Mouse (Mus musculus) kidney, adult 2 months (tissue): ENCODE results near the gene Kctd15. TPM values are rescaled to one million over a fixed set of nuclear protein-coding genes. Genes with fewer than 3 reads are reported as not detected.

Experiments used
- DNase-seq: peaks from one replicate; pipeline ENCODE4 v3.0.0; 2021
- H3K27ac ChIP-seq: fragments of 200-500 bp; 2 replicates; pipeline ENCODE4 v1.5.1; 2012; ENCODE audit warnings: low read depth, low read length, control low read depth, inconsistent platforms; ENCODE audit not compliant: insufficient read depth
- H3K27me3 ChIP-seq: fragments of 200-500 bp; replicated peaks from 2 replicates; pipeline ENCODE4 v1.6.1; 2012; ENCODE audit warnings: mild to moderate bottlenecking, moderate library complexity, low read length, inconsistent platforms; ENCODE audit not compliant: control insufficient read depth, insufficient read depth
- H3K36me3 ChIP-seq: fragments of 200-500 bp; 2 replicates; pipeline ENCODE4 v1.6.1; 2012; ENCODE audit warnings: mild to moderate bottlenecking, moderate library complexity, low read length, inconsistent platforms; ENCODE audit not compliant: control insufficient read depth, insufficient read depth
- H3K4me1 ChIP-seq: fragments of 200-500 bp; 2 replicates; pipeline ENCODE4 v1.6.1; 2011; ENCODE audit warnings: low read length; ENCODE audit not compliant: control insufficient read depth, insufficient read depth
- H3K4me3 ChIP-seq: fragments of 200-500 bp; 2 replicates; pipeline ENCODE4 v1.5.1; 2011; ENCODE audit warnings: mild to moderate bottlenecking, low read depth, low read length, control low read depth; ENCODE audit not compliant: insufficient read depth
- CTCF ChIP-seq: fragments of 200-500 bp; conservative IDR thresholded peaks from 2 replicates; pipeline ENCODE4 v1.5.1; 2011; ENCODE audit warnings: low read depth, mild to moderate bottlenecking, control low read depth, low read length, moderate library complexity, mixed read lengths; ENCODE audit not compliant: insufficient read depth, insufficient read length
- POLR2A ChIP-seq: fragments of 200-500 bp; IDR thresholded peaks from one replicate; pipeline ENCODE4 v1.6.1; 2011; ENCODE audit warnings: low read depth, low read length, control low read depth
- WGBS: fragments of 180-500 bp; shearing (Covaris S2); methylation state at CpG from one replicate; pipeline ENCODE4 v1.1.7; 2018; 5-methylcytosine and 5-hydroxymethylcytosine counted together
- polyA plus RNA-seq: library from polyadenylated mRNA; depleted of rRNA; stranded (reverse); fragments of >200 nt; gene quantifications from 2 replicates; pipeline ENCODE4 v1.2.3, GENCODE M21; 2012

The Kctd15 gene
- polyA plus RNA-seq, 1 experiment, result 18.3 TPM

DNA sequence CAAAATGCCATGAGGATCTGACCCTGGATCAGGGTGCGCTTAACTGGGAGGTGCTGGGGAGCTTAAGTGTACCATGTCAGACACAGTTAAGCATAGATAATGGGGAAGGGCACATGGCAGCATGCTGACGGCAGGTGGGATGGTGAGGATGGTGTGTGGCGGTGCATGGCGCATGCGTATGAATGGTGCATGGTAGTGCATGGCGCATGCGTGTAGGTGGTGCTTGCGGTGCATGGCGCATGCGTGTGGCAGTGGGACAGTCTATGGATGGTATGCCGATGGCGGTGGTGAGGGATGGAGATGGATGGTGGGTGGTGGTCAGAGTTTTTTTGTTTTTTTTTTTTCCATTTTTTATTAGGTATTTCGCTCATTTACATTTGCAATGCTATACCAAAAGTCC lies 37.4 kb upstream of the Kctd15 start:
- WGBS, result 98% methylated on average over 13 of the region's 13 CpGs

DNA sequence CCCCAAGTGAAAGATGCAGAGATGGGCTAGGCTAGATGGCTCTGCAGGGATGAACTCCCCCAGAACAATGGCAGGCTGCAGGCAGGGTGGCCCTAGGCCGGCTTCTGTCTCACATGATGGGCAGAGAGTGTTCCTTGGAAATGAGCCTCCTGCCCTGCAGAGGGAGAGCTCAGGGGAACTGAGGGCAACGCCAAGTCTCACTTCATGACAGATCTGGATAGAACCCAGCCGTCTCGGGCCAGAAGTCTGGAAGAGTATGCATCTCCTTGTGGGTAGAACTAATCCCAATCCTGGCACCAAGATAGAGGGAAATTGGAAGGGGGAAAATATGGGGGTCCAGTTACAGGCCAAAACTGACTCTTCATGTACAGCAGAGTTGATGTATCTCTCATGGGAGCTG lies 36.5 kb upstream of the Kctd15 start:
- Histone ChIP-seq H3K27me3 (no peaks in the 10 kb centered on the region), H3K4me3 (no peak overlapping the region), H3K36me3 (no peaks in the 10 kb centered on the region), H3K27ac (no peak overlapping the region), H3K4me1 (no peaks in the 10 kb centered on the region)
- no peak for DNase-seq
- TF ChIP-seq POLR2A (no peak), CTCF (no peak)
- WGBS, result 83% methylated on average over 4 of the region's 4 CpGs

More for the DNA sequence above, 37.4 kb upstream of the Kctd15 start:
- Histone ChIP-seq H3K27ac (no peak overlapping the region), H3K4me3 (no peak overlapping the region), H3K36me3 (no peaks in the 10 kb centered on the region), H3K27me3 (no peaks in the 10 kb centered on the region), H3K4me1 (no peaks in the 10 kb centered on the region)
- no peak for DNase-seq
- TF ChIP-seq POLR2A, result no peak
- no peak for TF ChIP-seq CTCF

DNA sequence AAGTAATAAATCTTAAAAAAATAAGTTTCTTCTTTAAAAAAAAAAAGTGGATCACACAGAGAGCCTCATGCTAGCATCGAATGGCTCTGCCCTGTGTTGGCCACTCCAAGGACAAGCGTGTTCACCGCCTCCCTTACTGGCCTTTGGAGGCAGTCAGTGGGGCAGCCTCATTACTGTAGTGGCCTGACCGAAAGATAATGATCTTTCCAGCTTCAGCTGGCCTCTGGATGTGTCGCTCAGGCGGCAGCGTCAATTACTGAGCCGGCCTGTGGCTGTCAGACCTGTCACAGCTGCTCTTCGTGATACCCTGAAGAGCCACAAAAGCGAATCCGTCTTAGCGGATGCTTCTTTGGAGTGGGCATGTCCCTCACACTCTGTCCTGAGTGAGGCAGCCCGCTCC lies 33.6 kb upstream of the Kctd15 start:
- Histone ChIP-seq H3K27me3 (no peaks in the 10 kb centered on the region; the same call in 1 of the 2 replicates), H3K4me3 (no peak overlapping the region), H3K4me1 (no peaks in the 10 kb centered on the region), H3K36me3 (no peaks in the 10 kb centered on the region), H3K27ac (no peak overlapping the region)
- TF ChIP-seq CTCF (no peak), POLR2A (no peak)
- no peak for DNase-seq
- 71% methylated on average over 13 of the region's 13 CpGs for WGBS

DNA sequence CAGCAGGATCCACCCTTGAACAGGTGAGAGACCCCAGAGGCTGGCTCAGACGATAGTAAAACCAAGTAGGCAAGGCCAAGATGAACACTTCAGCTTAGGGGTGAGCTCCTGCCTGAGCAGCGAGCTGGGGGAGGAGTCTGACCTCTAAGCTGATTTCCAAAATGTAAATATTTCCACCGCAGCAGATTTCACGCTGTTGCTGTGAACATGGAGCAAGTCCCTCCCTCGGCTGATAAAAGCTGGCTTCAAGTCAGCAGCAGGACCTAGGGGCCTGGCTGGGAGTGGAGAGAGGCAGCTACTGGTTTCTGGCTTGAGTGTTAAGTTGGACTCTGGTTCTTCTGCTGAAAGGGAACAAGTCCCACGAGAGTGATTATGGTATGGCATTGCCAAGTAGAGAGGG lies 32.5 kb upstream of the Kctd15 start:
- Histone ChIP-seq H3K4me1 (no peaks in the 10 kb centered on the region), H3K27me3 (no peaks in the 10 kb centered on the region; the same call in 1 of the 2 replicates), H3K4me3 (no peak overlapping the region), H3K36me3 (no peaks in the 10 kb centered on the region), H3K27ac (no peak overlapping the region)
- DNase-seq, result no peak
- 36% methylated on average over 6 of the region's 6 CpGs for WGBS
- TF ChIP-seq CTCF, result no peak

DNA sequence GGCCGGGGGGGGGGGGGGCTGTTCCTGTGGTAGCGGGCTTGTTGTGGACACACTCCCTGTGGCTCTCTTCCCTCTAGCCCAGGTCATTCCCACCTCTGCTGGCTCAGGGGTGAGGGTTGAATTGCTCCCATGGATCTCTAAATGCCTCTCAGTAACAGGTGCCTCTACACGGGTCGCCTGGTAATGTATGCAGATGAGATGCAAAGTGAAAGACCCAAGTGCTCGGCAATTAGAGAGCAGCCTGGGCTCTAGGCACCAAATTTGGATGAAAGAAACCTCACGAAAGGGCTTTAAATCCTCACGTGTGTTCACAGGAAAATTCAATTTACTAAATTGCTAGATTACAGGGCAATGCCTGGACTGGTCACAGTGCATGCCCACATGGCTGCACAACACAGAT lies 29.3 kb upstream of the Kctd15 start:
- no peak for DNase-seq
- H3K27me3 ChIP-seq, result no peaks in the 10 kb centered on the region; the same call in 1 of the 2 replicates
- H3K27ac ChIP-seq, result no peak overlapping the region
- no peaks in the 10 kb centered on the region for H3K4me1 ChIP-seq
- H3K36me3 ChIP-seq, result no peaks in the 10 kb centered on the region
- TF ChIP-seq CTCF (no peak), POLR2A (no peak)
- 52% methylated on average over 7 of the region's 7 CpGs for WGBS
- H3K4me3 ChIP-seq, result no peak overlapping the region

DNA sequence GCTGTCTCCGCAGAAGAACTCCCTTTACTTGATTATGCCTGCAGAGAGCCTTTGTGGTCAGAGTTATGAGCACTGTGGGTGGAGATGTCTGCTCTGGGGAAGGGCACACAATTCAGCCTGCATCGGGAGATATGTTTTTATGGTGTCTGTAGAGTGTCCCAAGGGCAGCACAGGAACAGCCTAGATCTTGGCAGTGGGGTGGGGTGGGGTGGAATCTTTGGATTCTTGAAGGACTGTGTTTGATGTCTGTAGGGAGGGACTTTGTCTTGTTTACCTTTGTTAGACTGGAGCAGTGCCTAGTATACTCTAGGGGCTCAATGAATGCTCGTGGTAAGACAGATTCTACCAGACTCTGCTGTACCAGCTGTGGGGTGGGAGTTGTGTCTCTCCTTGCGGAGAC lies 28.6 kb upstream of the Kctd15 start:
- TF ChIP-seq POLR2A (no peak), CTCF (no peak)
- Histone ChIP-seq H3K27me3 (no peaks in the 10 kb centered on the region; the same call in 1 of the 2 replicates), H3K27ac (no peak overlapping the region), H3K4me1 (no peaks in the 10 kb centered on the region), H3K4me3 (no peak overlapping the region), H3K36me3 (no peaks in the 10 kb centered on the region)
- no peak for DNase-seq
- 68% methylated on average over 4 of the region's 4 CpGs for WGBS

DNA sequence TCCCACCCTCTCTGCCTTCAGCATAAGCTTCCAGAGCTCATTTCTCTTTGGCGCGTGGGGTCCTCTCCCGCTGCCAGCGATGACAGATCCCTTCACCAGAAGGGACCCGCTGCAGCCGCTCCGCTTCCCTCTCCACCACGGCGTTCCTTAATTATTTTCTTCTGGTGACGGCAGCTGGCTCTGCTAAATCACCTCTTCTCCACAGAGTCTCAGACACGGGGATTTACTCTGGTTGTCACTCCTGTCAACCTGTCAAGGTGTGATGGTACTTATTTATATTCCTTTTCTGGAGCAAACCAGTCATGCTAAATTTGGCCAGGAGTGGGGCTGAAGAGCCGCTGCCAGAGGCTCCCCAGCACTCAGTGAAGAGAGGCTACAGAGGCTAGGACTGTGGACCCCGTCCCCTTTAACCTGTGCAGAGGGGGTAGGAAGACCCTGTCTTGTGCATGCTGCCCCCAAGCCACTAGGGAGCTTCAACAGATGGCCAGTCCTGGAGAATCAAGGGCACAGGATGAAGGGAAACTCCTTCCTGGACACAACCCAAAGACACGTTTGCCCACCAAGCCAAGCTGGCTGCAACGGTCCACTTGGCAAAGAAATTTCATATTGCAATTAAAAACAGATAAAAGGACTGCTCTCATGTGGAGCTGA lies 24.4 kb upstream of the Kctd15 start:
- Histone ChIP-seq H3K4me3 (no peak overlapping the region), H3K36me3 (no peaks in the 10 kb centered on the region), H3K27ac (no peak overlapping the region), H3K27me3 (no peaks in the 10 kb centered on the region; the same call in 1 of the 2 replicates), H3K4me1 (no peaks in the 10 kb centered on the region)
- WGBS, result 59% methylated on average over 15 of the region's 15 CpGs
- no peak for DNase-seq
- TF ChIP-seq POLR2A (no peak), CTCF (no peak)
